Mouse (Mus musculus) cerebellum, postnatal 4 days (tissue): Measurements from ENCODE around the gene Zfp286.

Source experiments
- DNase-seq, 2 experiments: peaks; one replicate each; pipeline ENCODE4 v3.0.0; 2022; ENCODE audit warnings: low spot score in 2 of 2, mixed read lengths in 1 of 2

The Zfp286 gene

GRCm38 (mm10) chr11:62708252-62708651 is 81.0 kb downstream of the Zfp286 start:
- DNase-seq: no peak

- DNase-seq: no peak
Measured at GRCm38 (mm10) chr11:62706141-62706540, 83.1 kb downstream of the Zfp286 start.
